Mouse (Mus musculus) B cell, adult (primary cell): Measurements from ENCODE around the gene Wfdc3. TPM values are rescaled to one million over a fixed set of nuclear protein-coding genes. Genes with fewer than 3 reads are reported as not detected.

ENCODE experiments used
- total RNA-seq: library from RNA; stranded (reverse); gene quantifications from 4 replicates; pipeline ENCODE4 v1.2.4, GENCODE M21; 2023; ENCODE audit not compliant: inconsistent age

Gene Wfdc3
- total RNA-seq: not detected in 4 replicates

DNA sequence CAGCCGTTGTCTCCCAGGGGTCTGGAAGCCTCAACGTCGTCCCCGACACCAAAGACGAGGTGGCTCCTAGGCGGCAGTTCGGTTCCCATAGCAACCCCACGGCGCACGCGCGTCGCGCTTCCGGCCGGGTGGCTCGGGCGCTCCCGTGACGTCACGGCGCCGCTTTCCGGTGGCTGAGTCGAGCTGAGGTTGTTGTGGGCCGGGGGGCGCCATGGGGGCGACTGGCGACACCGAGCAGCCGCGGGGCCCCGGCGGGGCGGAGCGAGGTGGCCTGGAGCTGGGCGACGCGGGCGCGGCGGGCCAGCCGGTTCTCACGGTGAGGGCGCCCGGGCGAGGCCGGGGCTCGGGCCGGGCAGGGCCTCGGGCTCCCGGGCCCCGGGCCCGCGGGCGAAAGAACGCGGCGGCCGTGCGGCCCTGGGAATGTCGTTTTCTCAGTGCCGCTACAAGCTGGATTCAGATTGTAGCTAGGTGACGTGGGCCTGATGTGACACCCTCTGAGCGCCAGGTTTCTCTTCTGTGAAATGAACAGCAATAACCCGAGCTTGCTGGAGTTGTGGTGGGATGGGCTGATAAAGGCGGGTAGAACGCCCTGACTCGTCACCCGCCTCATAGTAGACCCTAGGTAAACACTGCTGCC, at the start of gene Wfdc3, which contains the start of gene Dnttip1:
TSS of gene Wfdc3 (minus strand) at position 89 of the 637 bp plus-strand sequence.
TSS of gene Dnttip1 (plus strand) at position 141 of the 637 bp plus-strand sequence.

DNA sequence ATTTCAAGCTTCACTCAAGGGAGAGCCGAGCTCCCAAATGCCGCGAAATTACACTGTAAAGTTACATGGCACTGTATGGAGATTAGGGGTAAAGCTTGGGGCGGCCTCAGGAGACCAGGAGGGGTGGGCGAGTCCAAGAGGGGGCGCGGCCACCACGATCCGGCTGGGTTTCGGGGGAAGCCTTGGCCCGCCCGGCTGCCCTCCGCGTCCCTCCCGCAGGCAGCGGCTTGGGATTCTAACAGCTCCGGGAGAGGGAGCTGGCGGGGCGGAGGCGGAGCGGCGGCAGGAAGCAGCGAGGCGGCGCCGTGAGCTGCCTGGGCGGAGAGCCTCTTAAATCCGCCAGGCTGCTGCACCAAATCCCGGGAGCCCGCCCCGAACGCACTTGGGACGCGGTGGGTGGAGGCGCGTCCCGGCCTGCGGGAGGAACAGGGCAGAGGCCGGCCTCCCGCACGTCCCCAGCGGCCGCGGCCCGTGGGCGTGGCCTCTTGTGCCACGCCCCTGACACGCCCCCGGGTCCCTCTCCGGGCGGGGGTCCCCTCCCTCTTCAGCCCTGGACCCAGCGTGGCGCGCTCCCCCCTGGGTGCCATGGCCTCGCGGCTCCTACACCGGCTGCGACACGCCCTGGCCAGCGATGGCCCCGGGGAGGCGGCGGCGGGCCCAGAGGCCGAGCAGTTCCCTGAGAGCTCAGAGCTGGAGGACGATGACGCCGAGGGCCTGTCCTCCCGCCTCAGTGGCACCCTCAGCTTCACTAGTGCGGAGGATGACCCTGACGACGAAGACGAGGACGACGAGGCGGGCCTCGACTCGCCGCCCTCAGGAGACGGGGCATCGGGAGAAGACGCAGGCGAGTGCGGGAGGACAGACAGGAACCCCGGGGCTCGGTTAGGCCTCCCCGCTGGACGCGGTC, 40.0 kb upstream of the Wfdc3 start, which contains the start of gene Snx21:
TSS of gene Snx21 (plus strand) at position 343 of the 907 bp plus-strand sequence.

DNA sequence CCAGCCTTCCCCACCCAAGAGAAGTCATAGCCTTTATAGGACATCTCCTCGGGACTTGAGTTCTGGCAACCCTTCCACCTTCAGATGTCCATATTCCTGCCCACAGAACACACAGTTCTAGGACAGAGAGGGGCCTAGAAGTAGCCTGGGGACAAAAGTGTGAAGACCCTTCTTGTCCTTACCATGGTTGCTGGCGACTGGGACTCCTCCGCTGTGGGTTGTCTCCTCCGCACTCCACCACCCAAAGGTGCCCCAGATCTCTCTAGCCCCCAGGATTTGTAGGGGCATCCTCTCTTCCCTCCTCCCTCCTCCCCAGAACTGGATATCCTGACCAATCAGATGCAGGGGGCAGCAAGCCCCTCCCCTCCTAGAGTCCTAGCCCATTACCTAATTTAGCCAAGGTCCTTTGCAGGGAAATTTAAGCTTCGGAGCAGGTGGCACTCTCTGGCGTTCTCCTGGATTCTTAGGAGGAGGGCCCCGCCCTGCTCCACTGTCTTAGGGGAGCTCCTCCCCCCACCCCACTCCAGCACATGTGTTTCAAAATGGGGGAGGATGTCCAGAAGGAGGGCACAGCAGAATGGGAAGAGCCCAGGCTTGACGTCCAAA, 33.9 kb upstream of the Wfdc3 start, which contains the start of gene Tnnc2:
TSS of gene Tnnc2 (minus strand) at position 487 of the 606 bp plus-strand sequence.

DNA sequence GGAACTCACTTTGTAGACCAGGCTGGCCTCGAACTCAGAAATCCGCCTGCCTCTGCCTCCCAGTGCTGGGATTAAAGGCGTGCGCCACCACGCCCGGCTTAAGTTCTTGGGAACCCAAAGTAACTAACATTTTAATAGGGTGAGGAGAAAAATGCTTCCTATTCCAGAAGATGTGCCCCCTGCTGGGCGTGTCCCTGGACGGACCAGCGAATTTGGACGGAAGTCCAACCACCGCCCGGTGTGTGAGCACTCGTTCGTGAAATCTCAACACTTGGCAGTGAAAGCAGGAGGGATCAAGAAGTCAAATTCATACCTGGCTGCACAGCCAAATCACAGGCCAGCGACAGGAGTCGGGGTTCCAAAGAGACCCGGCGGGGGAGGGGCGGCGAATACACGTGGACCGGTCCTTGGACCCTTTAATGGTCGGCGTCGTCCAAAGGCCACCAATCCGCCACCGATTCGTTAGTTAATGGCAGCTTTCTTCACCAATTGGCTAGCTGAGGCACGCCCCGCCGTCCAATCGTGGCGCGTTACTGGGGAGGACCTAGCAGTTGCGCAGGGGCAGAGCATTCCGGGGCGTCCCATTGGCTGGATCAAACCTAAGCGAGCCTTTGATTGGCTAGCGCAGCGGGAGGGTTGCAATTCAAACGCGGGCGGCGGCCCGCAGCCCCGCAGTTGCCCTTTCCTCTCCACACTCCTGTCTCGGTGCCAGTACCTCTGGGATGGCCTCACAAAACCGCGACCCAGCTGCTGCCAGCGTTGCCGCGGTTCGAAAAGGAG, 23.7 kb upstream of the Wfdc3 start, which contains the start of gene Ube2c:
TSS of gene Ube2c (plus strand) at position 641 of the 780 bp plus-strand sequence.

DNA sequence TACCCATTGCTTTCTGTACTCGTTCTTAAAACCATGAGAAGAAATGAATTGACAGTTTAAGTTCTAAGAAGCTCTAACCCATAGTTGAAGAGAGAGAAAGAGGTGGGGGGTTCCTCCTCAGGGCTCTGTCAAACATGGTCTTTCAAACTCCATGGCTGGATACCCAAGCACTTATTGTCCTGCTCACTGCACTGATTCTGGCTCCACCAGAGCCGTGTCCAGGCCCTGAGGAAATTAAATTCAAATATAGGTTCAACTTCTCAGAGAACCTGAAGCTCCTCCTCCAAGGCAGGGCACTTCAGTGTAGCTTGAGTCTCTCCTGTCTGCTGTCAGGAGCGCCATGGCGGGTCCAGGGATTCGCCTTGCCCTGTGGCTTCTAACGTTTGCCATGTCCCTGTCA, 30.7 kb downstream of the Wfdc3 start, which contains the start of gene Spint5:
TSS of gene Spint5 (plus strand) at position 301 of the 400 bp plus-strand sequence.

DNA sequence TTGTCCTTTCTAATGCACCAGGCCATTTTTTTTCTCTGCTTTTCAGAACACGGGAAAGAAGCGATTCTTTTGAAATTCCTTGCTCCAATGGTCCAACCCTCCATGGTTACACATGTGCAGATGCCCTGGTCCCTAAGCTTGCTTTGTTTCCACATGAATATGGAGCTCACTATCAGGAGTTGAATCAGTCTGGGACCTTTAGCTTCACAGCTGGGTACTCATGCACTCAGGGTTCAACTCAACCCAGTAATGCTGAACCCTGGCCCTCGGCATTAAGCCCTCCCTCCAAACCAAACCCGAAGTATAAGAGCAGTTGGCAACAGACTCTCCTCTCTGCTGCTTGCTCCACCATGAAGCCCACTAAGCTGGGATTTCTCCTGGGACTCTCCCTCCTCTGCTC, 47.5 kb downstream of the Wfdc3 start, which contains the start of gene Spint4:
TSS of gene Spint4 (plus strand) at position 301 of the 400 bp plus-strand sequence.

DNA sequence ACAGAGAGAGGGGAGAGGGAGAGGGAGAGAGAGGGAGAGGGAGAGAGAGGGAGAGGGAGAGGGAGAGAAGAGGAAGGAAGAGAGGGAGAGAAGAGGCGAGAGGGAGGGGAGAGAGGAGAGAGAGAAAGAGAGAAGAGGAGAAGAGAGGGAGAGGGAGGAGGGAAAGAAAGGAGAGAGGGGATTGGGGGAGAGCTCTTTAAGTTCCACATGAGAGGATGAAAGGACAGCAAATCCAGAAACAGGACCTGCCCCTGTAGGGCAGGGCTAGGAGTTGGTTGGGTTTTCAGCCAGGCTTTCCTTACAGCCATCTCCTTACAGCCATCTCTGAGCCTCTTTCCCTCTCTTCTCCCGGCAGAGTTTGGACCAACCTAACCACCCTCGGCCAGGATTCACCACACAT, 60.9 kb downstream of the Wfdc3 start, which contains the start of gene Wfdc13:
TSS of gene Wfdc13 (plus strand) at position 301 of the 400 bp plus-strand sequence.

Other genes with a start within 250 kb of the Wfdc3 start
- 69.4 to 79.5 TPM (median 75.7 TPM) in 4 replicates for gene Pigt, start 248.4 kb downstream of the Wfdc3 start, total RNA-seq
- gene Wfdc2, start 183.5 kb downstream of the Wfdc3 start, total RNA-seq: not detected in 4 replicates
- gene Spint3, start 172.5 kb downstream of the Wfdc3 start, total RNA-seq: not detected in 4 replicates
- gene Wfdc6a, start 160.5 kb downstream of the Wfdc3 start, total RNA-seq: not detected in 4 replicates
- gene Eppin, start 152.3 kb downstream of the Wfdc3 start, total RNA-seq: not detected in 4 replicates
- gene Wfdc6b, start 132.4 kb downstream of the Wfdc3 start, total RNA-seq: not detected in 4 replicates
- not detected in 4 replicates for gene Wfdc8, start 132.3 kb downstream of the Wfdc3 start, total RNA-seq
- not detected in 4 replicates for gene Wfdc16, start 107.1 kb downstream of the Wfdc3 start, total RNA-seq
- not detected in 4 replicates for gene Wfdc10, start 89.9 kb downstream of the Wfdc3 start, total RNA-seq
- not detected in 4 replicates for gene Wfdc9, start 89.3 kb downstream of the Wfdc3 start, total RNA-seq
- not detected in 4 replicates for gene Wfdc11, start 71.8 kb downstream of the Wfdc3 start, total RNA-seq
- not detected in 4 replicates for gene Wfdc13, start 60.8 kb downstream of the Wfdc3 start, total RNA-seq
- gene Spint4, start 47.4 kb downstream of the Wfdc3 start, total RNA-seq: not detected in 4 replicates
- not detected in 4 replicates for gene Spint5, start 30.6 kb downstream of the Wfdc3 start, total RNA-seq
- 35.3 to 43.4 TPM (median 39.6 TPM) in 4 replicates for gene Dnttip1, start 52 bp upstream of the Wfdc3 start, total RNA-seq
- gene Ube2c, start 24.0 kb upstream of the Wfdc3 start, total RNA-seq: 2.6 to 4.9 TPM (median 3.6 TPM) in 4 replicates
- gene Tnnc2, start 34.0 kb upstream of the Wfdc3 start, total RNA-seq: not detected in 4 replicates
- 0.60 to 1.5 TPM (median 0.69 TPM) in 4 replicates for gene Snx21, start 39.9 kb upstream of the Wfdc3 start, total RNA-seq
- 57.2 to 73.3 TPM (median 63.9 TPM) in 4 replicates for gene Acot8, start 59.0 kb upstream of the Wfdc3 start, total RNA-seq
- 3.1 to 4.3 TPM (median 3.6 TPM) in 4 replicates for gene Zswim3, start 59.2 kb upstream of the Wfdc3 start, total RNA-seq
- gene Zswim1, start 76.8 kb upstream of the Wfdc3 start, total RNA-seq: 7.8 to 9.8 TPM (median 8.5 TPM) in 4 replicates
- 0.69 to 0.74 TPM in 2 of 4 replicates, not detected in the others for gene Spata25, start 82.6 kb upstream of the Wfdc3 start, total RNA-seq
- 200 to 233 TPM (median 214 TPM) in 4 replicates for gene Ctsa, start 86.9 kb upstream of the Wfdc3 start, total RNA-seq
- gene Neurl2, start 87.5 kb upstream of the Wfdc3 start, total RNA-seq: 4.5 to 5.9 TPM (median 4.9 TPM) in 4 replicates
- gene Pltp, start 111.8 kb upstream of the Wfdc3 start, total RNA-seq: 8.8 to 12.8 TPM (median 10.6 TPM) in 4 replicates
- gene Pcif1, start 133.4 kb upstream of the Wfdc3 start, total RNA-seq: 91.0 to 95.0 TPM (median 92.9 TPM) in 4 replicates
- gene Zfp335, start 165.8 kb upstream of the Wfdc3 start, total RNA-seq: 56.4 to 63.7 TPM (median 59.9 TPM) in 4 replicates
- 0.36 to 0.55 TPM (median 0.42 TPM) in 4 replicates for gene Mmp9, start 194.8 kb upstream of the Wfdc3 start, total RNA-seq
- gene Slc12a5, start 214.9 kb upstream of the Wfdc3 start, total RNA-seq: 0.83 to 1.8 TPM (median 0.92 TPM) in 4 replicates